Mouse (Mus musculus) ovary, postnatal 10 days (tissue): ENCODE data around the gene Ppp2r5a.

Experiments
- DNase-seq: peaks from one replicate; pipeline ENCODE4 v3.0.0; 2022; ENCODE audit warnings: low spot score

The Ppp2r5a gene

DNA sequence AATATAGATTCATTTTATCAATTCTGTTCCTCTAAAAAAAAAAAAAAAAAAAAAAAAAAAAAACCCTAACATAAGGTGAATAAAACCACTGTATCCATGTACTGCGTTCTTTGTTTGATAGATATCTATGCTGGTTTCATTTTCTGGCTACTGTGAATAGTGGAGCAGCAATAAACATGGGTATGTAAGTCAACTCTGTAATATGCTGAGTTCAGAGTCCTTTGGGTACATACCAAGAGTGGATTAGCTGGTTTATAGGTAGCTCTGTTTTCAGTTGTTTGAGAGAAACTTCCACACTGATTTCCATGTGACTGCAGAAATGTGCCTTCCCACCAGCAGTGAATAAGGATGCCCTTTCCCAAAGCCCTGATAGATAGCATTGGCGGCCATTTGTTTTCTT is 25.0 kb downstream of the Ppp2r5a start:
- DNase-seq = no peak

DNA sequence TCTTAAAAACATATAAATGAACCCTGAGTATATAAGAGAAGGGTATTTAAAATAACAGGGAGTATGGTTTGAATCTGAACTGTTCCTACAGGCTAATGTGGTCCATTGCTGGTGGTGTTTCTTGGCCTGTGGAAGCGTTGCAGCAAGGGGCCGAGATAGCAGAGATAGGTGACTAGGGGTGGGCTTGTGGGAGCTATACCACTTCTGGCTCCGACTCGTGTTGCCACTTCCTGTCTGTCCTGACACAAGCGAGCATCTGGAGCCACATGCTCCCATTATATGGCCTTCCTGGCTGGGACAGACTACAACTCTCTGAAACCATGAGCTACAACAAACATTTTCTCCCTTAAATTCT is 27.5 kb downstream of the Ppp2r5a start:
- DNase-seq = no peak

DNA sequence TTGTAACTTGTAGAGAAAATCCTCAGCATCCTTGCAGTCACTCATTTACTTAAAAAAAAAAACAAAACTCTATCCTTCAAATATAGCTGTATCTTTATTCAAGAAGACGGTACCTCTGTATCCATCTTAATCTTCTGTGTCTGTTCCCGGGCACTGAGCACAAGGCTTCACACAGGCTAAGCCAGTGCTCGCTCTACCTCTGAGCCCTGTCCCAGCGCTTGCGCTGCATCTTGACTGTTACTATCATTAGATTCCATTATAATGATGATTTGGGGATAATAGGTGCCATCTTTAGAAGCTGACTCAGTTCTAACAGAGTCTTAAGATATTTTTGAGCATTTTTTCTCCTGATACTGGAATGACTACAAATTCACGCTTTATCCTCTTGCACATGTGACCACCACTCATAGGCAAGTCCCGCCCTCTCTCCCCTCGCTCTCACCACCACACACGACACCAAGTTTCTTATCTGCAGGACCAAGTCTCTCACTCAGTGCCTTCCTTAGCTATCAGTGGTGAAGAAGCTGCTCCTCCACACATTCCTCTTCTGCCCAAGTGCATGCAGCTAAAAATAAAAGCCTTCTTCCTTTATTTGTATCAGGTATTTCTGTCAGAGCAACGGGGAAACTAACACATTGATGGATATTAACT is 28.0 kb downstream of the Ppp2r5a start:
- no peak for DNase-seq

DNA sequence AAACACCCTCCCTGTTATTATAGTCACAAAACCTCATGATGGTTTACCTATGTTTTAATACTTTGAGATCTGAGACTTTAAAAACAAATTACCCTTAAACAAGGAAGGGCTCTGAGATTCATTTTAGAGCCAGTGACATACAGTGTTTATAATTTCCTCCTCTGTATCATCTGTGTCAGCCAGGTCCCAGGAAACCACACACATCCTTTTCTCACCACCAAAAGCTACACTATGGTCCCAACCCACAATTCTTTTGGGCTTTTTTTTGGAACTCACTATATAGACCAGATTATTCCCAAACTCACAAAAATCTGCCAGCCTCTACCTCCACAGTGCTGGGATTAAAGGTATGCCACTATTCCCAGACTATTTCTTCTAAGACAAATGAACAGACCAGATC is 33.9 kb downstream of the Ppp2r5a start:
- no peak for DNase-seq

GRCm38 (mm10) chr1:191368193-191368592 is 34.9 kb downstream of the Ppp2r5a start:
- no peak for DNase-seq

DNA sequence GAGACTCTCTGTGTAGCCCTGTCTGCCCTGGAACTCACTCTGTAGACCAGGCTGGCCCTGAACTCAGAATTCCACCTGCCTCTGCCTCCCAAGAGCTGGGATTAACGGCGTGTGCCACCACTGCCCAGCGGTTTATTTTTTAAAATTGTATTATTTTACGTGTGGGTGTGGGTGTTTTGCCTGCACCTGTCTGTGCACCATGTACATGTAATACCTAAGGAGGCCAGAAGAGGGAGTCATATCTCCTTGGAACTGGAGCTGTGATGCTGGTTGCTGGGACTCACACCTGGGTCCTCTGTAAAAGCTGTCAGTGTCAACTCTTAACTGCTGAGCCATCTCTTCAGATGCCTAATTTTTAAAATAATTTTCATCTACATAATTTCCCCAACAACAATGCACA is 38.6 kb downstream of the Ppp2r5a start:
- no peak for DNase-seq

DNA sequence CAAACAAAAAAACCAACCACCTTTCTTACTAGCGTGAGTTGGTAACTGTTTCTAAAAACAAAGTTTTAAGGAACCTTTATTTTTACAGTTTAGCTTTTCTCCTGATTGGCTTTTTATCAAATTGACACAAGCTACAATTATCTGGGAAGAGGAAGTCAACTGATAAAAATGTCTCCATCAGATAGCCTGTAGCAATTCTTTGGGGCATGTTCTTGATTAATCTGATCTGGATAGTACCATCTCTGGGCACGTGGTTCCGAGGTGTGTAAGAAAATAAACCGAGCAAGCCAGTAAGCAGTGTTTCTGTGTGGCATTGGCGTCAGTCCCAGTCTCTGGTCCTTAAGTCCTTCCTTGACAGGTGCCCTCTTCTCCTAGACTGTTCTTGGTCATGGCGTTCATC is 40.7 kb downstream of the Ppp2r5a start:
- no peak for DNase-seq

DNA sequence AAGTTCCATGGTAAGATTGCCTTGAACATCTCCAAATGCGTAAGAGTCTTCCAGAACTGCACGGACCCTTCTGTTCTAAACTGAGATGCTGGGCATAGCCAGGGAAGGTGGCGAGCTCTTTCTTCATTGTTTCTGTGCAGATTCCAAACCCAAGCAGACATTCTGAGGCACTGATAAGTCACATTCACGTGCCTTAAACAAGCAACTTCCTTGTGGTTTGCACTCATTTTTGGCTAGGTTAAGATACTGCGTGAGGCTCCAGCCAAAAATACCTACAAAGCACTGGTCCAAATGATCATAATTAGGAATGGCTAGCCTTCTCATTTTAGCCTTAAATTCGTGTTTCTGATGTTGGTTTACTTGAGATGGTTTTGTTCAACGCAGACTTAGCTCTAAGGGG is 43.6 kb downstream of the Ppp2r5a start:
- DNase-seq = no peak

DNA sequence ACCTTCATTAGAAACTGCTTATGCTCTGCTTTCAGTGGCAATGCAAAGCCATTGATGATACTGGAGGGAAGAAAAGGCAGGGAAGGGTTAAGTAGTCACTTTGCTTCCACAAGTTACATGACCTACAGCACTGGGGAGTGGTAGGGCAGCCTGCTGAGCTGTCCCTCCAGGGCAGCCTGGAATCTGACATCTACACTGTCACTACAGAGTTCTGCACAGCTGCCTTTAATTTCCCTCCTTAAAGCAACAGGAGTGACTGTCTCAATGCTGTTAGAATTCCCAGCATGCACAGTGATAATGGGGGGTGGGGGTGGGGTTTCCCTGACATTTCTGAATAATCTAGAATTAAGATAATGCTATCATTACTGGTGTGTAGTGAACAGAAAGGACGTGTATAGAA is 46.1 kb downstream of the Ppp2r5a start:
- DNase-seq = no peak

- no peak for DNase-seq
Observed at GRCm38 (mm10) chr1:191353836-191354235, 49.2 kb downstream of the Ppp2r5a start.

- DNase-seq = no peak
Observed at GRCm38 (mm10) chr1:191352786-191353488, 50.1 kb downstream of the Ppp2r5a start.

GRCm38 (mm10) chr1:191350355-191350754 is 52.7 kb downstream of the Ppp2r5a start:
- DNase-seq = no peak

- no peak for DNase-seq
Observed at GRCm38 (mm10) chr1:191349486-191350037, 53.5 kb downstream of the Ppp2r5a start.

DNA sequence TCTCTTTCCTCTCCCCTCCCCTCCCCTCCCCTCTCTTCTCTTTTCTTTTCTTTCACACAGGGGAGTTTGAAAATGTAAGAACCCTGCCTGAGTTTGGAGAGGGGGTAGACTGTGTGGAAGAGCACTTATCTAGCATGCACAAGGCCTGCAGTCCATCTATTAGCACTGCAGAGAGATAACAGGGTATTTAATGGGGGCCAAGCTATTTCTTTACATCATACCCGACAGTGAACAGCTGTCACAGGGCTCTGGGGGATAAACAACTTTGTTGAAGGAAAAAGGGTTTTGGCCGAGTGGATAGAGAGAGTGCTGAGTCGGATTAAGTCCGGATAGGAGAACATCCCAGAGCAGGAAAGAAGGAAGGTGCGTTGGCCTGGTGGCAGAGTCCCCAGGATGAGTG is 54.1 kb downstream of the Ppp2r5a start:
- DNase-seq = no peak

GRCm38 (mm10) chr1:191348592-191348991 is 54.5 kb downstream of the Ppp2r5a start:
- DNase-seq = no peak

DNA sequence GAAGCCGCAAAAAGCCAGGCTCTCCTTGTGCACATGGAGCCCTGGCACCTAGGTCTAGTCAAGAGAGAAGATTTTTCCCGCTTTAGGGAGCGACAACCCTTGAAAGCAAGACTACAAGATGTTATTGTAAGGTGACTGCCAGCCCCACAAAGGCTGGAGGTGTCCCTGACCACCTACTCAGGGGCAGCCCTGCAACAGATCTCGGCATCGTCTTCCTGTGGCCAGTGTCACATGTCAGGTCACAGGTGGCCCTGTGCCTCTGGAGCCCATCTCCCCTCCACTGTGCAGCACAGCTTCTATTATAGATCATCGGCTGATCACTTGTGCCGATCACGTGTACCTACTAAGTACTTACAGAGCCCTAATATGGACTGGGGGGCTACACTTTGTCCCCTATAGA is 55.5 kb downstream of the Ppp2r5a start:
- DNase-seq = no peak

- no peak for DNase-seq
Observed at GRCm38 (mm10) chr1:191340530-191340929, 62.5 kb downstream of the Ppp2r5a start.

DNA sequence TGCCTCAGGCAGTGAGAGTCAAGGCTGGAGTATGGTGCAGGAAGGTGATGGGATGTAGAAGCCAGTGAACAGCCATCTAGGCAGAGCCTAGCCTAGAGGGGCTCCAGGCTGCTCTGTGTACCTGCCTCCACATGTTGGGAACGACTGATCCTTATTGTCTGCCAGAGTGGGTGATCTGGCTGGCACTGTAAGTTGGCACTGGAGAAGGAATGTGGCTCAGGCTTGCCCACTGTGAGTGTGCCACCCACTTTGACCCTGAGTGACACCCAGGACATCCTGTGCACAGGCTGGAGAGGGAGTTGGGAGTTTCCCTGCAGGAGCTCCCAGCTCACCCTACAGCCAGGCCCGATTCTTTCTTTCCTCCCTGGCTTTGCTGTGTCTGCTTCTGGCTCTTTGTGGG is 63.2 kb downstream of the Ppp2r5a start:
- DNase-seq = no peak

DNA sequence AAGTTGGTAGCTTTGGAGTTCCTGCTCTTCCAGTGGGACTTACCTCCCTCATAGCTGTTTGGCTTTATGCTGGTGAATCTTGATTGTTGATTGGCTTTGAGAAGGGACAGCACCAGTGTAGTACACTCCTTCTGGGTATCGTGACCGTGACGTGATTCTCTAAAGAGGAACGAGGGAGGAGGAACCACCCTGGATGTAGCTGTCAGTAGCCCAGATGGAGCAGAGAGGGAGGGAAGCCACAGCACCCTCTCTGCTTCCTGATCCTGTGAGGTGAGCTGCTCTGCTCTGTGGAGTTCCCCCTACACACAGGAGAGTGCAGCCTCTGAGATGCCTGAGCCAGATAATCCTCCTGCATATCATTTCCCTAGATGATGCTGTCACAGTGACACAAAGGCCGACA is 68.6 kb downstream of the Ppp2r5a start:
- DNase-seq = no peak

- no peak for DNase-seq
Observed at GRCm38 (mm10) chr1:191330356-191330755, 72.7 kb downstream of the Ppp2r5a start.

DNA sequence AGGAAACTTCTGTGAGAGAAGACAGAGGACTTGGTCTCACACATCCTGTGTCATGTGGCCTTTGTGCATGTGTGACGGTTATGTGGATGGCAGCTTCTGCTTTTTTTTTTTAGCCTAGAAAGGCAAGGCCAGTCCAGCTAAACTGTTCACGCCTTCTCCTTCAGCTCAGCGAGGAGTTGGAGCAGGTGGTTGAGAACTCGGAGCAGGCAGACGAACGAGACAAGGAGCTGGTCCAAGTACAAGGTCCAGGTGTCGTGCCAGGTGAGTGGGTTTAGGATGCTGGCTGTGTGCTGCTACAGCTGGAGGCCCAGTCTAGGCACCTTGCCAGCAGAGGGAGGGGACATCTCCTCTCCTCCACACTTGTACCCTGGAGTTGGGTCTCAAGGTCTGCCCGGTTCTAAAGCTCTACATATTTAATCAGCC is 75.0 kb downstream of the Ppp2r5a start:
- no peak for DNase-seq

DNA sequence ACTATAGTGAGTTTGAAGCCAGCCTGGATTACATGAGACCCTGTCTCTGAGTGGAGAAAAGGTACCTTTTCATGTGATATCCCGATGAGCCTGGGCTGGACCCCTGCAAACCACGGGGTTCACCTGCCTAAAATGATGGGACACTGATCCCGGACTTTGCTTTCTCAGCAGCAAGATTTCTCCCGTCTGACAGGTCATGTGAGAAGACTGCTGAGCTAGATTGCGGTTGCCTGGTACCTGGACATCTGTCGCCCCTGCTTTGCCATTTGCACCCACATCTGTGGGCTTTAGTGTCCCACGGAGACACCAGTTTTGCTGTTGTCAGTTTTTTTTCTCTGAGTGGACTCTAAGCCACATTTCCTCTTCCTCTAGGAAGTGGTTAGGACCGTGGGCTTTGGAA is 75.8 kb downstream of the Ppp2r5a start:
- DNase-seq = no peak

DNA sequence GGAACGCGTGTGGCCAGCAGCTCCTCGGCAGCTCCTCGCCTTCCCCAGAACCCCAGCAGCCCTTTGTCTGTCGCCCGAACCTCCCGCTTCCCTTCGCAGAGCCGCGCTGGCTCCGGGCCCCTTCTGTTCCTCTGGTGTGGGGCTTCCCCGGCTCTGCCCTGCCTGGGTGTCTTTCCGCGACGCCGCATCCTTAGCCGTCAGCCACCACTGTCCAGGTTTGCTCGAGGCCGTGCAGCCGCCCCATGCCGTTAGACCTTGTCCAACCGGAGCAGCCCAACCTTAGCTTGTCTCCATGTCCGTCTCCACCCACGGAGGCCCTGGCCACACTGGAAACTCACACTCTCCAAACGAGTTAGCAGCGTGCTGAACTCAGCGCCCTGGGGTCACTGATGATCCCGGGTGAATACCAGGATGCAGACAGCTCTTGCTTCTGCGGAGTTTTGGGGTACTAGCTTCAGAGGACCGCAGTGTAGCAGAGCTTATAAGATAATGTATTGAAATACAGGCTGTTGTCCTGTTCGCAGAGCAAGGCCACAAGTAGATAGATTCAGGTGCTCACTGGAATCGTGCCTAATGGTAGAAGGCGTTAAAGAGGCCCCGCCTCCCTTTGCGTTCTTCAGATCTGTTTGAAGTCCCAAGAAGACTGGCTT is 76.7 kb downstream of the Ppp2r5a start:
- DNase-seq = no peak
